Mouse (Mus musculus) spleen, postnatal 4 days (tissue): ENCODE measurements around the gene Hectd4.
A peak's percentile ranks its signal among the peaks of the same experiment; 100 is the strongest.

Experiments
- DNase-seq, 2 experiments: peaks; one replicate each; pipeline ENCODE4 v3.0.0; 2022; ENCODE audit warnings: low spot score in 2 of 2

Gene Hectd4

DNA sequence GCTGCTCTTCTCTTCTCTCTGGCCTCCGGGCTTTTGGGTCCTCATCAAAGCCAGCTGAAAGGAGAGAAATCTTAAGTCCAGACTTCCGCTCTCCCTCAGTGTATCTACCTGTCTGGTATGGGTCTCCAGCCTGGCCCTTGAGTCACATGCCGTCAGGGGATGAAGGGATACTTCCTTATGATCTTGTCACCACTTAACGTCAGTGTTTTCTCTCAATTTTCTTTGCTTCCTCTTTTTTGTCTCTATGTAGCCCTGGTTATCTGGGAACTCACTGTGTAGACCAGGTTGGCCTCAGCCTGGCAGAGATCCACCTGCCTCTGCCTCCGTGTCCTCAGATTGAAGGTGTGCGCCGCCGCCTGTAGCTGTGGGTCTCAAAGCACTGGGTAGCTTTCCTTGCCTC, 124.0 kb downstream of the Hectd4 start:
- no peak for DNase-seq

DNA sequence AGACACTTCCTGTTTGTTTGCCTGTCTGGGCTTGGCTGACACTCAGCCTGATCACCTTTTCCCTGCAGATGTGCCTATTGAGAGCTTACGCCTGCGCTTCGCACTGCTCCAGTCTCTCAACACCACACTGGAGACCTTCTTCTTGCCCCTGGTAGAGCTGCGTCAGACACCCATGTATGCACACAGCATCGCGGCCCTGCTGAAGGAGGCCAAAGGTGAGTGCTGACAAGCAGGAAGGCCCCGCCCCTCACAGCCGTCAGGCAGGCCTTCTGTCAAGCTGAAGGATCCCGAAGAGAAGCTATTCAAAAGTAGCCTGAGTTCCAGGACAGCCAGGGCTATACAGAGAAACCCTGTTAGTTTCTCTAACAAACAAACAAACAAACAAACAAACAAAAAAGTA, 139.2 kb downstream of the Hectd4 start:
- no peak for DNase-seq

DNA sequence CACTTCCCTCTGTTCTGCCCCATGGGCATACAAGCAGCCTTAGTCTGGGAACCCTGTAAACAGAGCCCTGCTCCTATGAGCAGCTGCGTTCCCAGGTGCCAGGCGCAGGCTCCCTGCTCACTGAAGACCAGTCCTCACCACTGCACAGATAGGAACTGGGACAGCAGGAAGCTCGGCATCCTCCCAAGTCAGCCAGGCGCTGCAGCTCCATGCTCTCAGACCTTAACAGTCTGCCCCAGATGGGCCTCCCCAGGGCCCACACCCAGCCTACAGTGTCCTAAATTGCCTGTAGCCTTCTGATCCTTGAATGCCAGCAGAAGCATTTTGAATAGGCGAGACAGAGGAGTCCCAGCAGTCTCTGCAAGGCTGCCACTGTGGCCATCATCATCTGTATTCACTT, 141.7 kb downstream of the Hectd4 start:
- no peak for DNase-seq

DNA sequence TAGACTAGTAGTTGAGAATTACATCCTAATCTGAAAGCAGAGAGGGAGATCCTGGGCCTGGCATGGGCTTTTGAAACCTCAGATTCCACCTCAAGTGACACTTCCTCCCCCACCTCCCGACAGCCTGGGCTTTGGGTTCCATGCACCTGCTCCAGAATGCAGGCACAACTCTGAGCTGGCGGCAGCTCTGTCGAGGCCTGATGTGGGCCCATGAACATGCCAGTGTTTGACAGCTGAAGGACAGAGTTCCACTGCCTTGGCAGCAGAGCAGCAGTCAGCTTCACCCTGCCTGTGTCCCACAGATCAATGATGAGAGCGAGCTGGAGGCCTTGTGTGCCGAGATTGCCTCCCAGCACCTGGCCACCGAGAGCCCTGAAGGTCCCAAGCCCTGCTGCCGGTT, 143.4 kb downstream of the Hectd4 start:
- DNase-seq, result no peak

DNA sequence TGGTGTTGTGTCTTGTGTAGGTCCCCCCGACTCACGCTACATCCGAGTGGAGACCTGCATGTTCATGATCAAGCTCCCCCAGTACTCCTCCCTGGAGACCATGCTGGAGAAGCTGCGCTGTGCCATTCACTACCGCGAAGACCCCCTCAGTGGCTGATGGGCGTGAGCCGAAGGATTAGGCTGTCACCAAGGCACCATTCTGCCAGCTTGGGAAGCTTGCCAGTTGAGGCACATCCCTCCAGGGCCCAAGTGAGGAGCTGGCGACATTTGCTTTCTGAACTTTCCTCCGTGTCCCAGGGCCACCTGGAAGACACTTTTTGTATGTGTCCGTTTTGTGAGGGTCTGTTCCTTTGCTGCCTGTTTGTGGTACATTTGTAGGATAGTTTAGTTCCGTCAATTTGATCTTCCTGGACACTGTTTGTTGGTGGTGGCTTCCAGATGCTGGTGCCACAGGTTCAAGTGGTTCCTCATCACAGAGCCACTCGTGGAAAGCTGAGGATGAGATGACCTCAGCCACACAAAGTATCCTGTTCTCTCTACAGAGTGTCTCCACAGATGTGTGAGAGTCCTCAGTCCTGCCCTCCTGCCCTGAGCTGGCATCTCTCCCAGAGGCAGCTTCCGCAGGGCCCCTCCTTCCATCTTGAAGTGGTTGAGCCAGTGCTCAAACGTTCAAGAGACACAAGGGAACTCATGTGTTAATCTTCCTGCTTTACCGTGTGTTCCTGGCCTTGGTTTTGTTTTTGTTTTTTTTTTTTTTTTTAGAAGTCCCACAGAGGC, 146.6 kb downstream of the Hectd4 start:
- no peak for DNase-seq

DNA sequence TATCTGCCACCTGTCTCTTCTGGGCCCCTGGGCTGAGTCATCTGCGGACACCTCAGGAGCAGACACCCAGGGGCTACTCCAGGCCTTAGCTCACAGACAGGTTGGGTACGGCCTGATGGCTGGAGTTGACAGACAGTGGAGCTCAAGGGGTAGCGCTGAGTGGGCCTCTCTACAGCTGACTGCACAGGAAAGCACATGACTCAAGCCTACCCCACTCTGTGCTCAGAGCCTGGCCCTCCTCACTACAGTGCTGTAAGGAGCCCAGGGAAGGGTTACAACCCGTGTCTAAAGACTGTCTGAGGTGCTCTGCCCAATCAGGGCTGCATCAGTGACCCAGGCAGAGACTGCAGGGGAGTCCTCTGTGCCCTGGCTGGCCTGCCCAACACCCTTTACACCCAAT, 147.2 kb downstream of the Hectd4 start:
- no peak for DNase-seq

DNA sequence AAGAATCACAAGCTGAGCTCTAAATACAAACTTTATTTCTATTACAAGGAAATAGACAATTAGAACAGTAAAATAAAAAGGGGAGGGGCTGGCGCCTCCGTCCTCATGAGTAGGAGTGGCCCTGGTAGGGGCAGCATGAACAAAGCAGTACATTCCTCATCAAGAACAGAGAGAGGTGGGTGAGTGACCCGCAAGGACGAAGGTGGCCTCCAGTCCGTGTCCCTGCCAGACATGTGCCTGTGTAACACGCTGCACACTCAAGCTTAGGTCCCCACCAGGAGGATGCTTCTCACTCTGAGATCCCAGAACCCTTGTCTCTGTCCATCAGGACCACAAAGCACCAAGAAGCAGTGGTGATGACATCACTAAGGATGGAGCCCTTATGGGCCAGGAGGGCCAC, 151.7 kb downstream of the Hectd4 start:
- no peak for DNase-seq

DNA sequence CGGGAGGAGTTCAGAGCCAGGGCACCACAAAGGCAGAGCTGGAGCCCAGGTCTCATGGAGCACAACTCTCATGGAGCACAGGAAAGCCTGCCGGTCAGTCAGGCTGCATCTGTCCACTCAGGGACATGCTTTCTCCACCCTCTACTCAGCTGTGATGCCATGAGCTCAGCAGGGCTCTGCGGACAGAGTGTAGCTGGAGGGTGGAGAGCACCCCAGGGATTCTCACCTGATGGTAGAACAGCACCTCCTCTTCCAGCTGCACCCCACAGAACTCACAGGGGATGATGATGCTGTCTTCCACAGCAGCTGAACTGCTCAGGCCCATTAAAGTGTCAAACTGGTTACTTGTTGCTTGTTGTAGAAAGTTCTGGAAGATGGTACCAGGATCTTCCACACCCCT, 154.8 kb downstream of the Hectd4 start:
- DNase-seq, result no peak

DNA sequence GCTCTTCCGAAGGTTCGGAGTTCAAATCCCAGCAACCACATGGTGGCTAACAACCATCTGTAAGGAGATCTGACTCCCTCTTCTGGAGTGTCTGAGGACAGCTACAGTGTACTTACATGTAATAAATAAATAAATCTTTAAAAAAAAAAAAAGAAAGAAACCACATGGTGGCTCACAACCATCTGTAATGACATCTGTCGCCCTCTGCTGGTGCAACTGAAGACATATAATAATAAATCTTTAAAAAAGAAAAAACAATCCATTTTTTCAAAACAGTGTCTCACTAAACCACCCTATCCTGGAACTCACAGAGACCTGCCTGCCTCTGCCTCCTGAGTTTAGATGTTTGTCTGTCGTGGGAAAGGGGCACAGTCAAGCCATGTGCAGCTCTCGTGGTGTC, 157.0 kb downstream of the Hectd4 start:
- peak in 1 of 2 experiments; percentile 78 for DNase-seq

DNA sequence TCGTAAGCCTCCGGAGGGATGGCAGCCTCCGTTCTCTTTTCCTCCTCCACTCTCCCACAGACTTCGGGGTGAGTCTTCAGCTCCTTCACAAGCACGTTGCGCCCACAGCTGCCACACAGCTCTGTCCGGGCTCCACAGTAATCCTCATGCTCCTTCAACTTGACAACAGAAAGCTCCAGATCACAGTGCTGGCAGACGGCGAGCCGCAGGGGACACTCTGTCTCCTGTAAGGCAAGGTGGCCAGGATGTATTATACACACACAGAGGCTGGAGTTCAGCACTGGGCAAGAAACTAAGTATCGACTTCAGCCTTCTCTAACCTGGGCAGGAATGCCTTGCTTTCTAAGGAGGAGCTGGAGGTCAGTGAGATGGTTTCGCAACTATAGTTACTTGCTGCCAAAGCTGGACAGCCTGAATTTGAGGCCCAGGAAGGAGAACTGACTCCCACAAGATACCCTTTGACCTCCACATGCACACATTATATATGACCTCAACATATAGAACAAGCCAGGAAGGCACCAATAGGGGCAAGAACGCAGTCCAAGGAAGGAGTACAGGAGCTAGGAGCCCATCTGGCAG, 158.7 kb downstream of the Hectd4 start:
- DNase-seq, result no peak

DNA sequence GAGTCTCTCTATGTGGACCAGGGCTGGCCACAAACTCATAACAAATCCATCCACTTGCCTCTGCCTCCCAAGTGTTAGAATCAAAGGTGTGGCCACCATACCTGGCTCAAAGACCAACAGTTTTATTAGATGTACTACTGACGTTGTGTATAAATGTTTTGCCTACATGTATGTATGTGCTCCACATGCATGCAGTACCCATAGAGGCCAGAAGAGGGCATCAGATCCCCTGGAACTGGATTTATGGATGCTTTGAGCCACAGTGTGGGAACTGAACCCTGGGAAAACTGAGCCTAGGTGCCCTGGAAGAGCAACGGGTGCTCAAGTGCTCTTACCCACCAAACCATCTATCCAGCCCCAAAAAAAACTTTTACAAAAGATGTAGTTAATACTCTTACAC, 160.7 kb downstream of the Hectd4 start:
- DNase-seq, result no peak

DNA sequence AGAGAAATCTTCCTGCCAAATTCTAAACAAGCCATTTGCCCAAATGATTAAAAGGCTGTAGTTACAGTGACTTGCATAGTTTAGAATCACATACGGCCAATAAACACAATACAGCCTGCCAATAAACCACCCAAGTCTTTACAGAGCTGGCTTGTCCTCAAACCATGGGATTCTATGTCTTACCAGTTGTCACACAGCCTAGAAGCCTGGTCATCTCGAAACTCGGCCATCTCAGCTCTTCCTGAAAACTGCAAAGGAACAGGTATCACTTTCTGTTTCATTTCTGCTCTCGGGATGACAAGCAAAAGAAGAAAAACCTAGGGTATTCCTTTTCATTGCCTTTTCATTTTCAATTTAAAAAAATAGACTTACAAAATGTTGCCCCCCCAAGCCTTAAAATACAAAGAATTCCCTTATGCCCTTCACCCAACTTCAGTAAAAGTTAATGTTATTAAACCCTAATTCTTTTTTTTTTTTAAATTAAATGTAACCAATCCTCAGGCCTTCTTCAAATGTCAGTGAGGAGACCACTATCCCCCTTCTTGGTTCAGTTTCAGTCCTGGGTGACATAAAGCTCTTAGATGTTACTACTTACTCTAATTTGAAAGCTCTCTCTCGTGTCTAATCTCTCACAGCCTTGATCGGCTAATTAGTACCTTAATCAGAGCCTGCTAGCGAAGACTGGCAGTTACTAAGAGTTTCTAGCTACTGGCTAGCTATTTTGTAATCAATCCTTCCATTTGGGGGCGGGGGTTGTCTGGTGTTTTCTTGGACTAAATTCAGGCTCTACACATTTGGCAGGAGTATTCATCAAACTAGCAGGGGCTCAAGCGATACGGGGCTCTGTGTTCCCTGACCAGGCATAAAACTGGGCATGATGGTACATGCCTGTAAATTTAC, 164.1 kb downstream of the Hectd4 start:
- DNase-seq, result no peak

DNA sequence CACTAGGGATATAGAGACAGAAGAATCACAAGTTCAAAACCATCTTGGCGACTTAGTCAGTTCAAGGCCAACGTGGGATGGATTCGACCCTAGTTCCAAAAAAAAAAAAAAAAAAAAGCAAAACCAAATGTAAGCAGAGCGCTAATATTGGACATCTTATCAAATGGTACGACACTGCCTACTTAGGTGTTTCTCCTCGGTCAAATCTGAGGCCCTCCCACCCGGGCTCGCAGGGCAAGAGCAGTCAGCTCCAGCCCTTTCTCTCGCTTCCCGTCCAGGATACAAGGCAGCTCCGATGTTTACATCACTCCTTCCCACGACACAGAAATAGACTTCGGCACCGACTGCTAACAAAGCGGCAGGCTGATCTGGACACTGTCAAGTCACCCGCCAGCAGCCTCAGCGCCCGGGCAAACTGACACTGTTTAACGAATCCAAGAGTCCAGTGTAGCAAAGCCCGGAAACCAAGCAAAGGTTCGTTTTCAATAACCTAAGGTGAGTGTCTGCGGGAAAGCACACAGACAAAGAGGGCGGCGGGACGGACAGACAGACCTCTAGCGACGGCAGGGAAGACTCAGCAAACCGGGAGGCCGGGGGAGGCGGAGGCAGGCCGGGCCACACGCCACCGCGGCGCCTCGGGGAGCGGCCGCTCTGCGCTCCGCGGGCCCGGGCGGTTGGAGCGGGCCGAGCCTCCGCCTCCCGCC, 164.9 kb downstream of the Hectd4 start:
- peak in 1 of 2 experiments; percentile 80 for DNase-seq

DNA sequence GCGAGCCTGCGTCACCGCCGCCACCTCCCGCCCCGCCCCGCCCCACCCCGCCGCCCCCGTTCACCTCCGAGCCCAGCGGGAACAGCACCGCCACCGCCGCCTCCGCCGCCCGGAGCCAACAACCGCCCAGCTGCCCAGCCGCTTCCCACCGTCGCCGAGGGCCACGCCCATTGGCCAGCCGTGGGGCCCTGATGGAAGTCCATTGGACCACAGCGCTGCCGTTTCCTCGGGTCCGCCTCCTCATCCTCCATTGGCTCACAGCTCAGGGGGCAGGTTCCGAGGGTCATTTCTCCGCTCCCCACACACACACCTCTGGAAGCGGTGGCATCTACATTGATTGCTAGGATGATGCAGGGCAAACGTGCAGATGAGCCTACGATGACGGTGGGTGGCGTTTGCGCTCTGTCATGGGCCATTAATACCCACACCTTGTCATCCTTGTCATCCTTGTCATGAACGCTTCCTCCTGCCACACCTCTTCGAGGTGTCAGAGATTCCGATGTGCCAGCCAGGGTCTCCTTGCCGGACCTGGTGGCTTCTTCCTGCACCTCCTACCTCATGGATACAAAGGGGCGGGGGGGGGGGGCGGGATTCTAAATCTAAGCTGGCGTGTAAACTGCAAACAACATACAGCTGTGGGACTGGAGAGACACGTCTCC, 165.6 kb downstream of the Hectd4 start, which contains the start of gene Trafd1:
Trafd1 (minus strand) TSS at position 172 of the 659 bp plus-strand sequence.
- DNase-seq, result peak; percentile 94 to 95

DNA sequence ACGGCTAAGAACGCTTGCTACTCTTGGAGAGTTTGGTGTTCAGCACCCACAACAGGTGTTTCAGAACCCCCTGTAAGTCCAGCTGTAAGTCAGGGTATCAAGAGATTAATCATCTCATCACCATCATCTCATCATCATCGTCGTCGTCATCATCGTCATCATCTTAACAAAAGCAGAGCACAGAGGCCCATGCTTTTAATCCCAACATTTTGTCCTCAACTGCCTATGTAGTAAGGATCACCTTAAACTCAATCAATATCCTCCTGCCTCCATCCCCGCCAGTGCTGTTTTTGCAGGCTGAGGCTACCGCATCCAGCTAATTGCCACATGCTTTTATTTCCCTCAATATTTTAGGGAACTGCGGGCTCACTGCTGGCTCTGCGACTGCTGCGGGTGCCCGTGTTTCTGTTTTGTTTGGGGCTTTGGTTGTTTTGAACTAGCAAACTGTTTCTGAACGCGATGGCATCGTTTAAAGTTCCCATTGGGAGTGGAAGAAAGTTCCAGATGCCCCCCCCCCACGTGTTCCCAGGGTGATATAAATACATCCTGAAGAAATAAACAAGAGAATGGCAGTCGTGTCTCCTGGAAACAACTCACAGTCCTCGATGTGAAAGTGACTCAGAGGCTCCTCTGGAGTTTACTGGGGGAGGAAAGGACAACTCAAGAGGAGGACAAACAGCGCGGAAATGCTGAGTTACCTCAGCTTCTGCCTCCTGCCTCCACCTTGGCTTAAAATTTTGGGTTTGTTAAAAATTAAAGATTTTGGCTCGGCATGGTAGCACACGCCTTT, 166.3 kb downstream of the Hectd4 start:
- no peak for DNase-seq

DNA sequence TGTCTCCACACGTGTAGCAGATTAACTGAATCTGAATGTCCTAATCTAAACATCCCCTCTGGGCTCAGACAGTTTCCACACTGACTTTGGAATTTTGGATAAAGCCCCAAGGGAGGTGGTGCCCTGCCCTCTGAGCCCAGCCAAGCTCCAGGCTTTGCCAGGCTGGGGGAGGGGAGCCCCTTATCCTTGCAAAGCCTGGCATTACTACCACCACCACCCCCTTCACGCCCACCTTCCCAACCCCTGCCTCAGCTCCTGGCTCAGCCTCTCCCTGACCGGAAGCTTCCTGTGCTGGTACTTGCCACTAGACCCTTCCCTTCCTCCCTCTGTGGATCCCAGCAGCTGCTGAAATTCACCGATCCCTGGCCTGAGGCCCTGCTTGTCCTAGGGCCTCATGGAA, 167.1 kb downstream of the Hectd4 start:
- DNase-seq, result no peak

DNA sequence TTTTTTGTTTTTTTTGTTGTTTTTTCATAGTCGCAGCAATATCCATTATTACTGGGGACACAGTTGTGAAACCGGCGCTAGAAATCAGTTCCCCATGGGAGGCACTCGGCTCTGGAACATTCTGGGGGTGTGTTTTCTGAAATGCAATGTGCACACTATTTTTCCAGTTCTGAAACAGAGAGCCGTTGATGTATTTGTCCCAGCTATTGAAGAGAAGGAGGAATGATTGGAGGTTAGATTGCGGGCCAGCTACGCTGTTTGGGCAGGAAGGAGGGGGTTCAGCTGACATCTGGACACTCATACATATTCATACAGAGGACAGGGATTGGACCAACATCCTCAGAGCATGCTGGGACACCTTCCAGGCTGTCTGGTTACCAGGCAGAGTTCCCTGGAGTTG, 169.1 kb downstream of the Hectd4 start:
- no peak for DNase-seq

DNA sequence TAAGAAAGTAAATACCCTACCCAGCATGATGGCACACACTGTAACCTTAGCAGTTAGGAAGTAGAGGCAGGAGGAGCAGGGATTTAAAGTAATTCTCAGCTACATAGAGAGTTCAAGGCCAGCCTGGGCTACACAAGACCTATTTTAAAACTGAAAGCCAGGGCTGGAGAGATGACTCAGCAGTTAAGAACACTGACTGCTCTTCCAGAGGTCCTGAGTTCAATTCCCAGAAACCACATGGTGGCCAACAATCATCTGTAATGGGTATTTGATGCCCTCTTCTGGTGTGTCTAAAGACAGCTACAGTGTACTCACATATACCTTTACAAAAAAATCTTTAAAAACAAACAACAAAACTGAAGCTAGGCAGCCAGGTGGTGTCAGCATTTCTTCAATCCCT, 169.7 kb downstream of the Hectd4 start:
- DNase-seq, result no peak

DNA sequence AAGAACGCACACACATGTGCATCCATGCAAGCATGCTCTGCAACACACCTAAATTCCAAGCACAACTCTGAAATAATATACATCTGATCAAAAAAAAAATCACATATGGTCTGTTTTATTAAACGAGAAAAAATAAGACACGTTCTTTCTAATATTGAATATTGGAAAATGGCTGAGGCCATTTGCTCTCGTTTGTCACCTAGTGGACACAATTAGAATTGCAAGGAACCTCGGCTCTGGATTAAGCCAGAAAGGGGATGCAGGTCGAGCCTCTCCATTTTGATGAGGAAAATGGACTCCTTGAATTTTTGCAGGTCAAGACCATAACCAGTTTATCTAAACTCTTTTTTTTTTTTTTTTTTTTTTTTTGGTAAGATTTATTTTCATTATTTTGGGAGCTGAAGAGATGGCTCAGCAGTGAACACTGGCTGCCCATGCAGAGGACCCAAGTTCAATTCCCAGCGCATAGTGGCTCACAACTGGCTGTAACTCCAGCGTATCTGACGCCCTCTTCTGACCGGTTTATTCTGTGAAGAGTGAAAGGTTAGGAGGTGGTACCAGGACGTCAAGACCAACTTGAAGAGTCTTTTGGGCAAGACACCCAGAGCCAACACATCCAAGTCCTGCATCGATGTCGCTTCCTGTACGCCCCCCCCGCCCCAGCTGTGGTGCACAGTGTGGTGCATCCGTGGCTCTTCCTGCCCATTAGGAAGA, 172.8 kb downstream of the Hectd4 start:
- no peak for DNase-seq

DNA sequence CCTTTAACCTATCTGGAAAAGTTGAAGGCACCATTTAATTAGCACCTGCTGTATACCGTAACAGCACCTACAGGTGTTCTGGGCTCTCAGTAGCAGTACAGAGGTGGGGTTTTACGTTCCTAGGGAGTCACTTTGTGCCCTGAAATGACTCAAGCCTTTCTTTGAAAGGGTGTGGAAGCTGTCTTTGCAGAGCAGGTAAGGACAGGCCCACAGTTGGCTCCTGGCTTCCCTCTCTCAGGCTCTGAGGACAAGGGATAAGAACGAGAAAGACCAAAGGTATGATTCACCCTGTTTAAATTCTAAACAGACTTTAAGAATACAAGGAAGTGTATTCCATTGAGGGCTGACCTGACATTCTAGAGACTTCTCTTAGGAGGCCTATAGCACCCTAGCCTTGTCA, 173.4 kb downstream of the Hectd4 start:
- no peak for DNase-seq
